Mouse (Mus musculus) urinary bladder, postnatal 4 days (tissue): ENCODE data around the gene Ank3.
A peak's percentile ranks its signal among the peaks of the same experiment; 100 is the strongest.

ENCODE experiments used
- DNase-seq, 2 experiments: peaks; one replicate each; pipeline ENCODE4 v3.0.0; 2021 to 2022; ENCODE audit warnings: low spot score in 2 of 2

Ank3 gene

GRCm38 (mm10) chr10:69662338-69662737 is 263.8 kb downstream of the Ank3 start:
- peak; percentile 51 to 74 for DNase-seq

GRCm38 (mm10) chr10:69667482-69667881 is 268.9 kb downstream of the Ank3 start:
- no peak for DNase-seq

GRCm38 (mm10) chr10:69670496-69670895 is 271.9 kb downstream of the Ank3 start:
- no peak for DNase-seq

- no peak for DNase-seq
Measured at GRCm38 (mm10) chr10:69670959-69671358, 272.4 kb downstream of the Ank3 start.

GRCm38 (mm10) chr10:69671505-69671904 is 272.9 kb downstream of the Ank3 start:
- no peak for DNase-seq

GRCm38 (mm10) chr10:69672545-69672944 is 274.0 kb downstream of the Ank3 start:
- no peak for DNase-seq

- no peak for DNase-seq
Measured at GRCm38 (mm10) chr10:69678230-69678629, 279.7 kb downstream of the Ank3 start.

GRCm38 (mm10) chr10:69686336-69686735 is 287.8 kb downstream of the Ank3 start:
- DNase-seq: no peak

GRCm38 (mm10) chr10:69689096-69689495 is 290.5 kb downstream of the Ank3 start:
- DNase-seq: no peak

GRCm38 (mm10) chr10:69690131-69690960 is 291.8 kb downstream of the Ank3 start:
- no peak for DNase-seq

- no peak for DNase-seq
Measured at GRCm38 (mm10) chr10:69690961-69691451, 292.4 kb downstream of the Ank3 start.

GRCm38 (mm10) chr10:69696019-69696418 is 297.4 kb downstream of the Ank3 start:
- DNase-seq: no peak

- DNase-seq: no peak
Measured at GRCm38 (mm10) chr10:69698699-69699098, 300.1 kb downstream of the Ank3 start.

GRCm38 (mm10) chr10:69701226-69701625 is 302.7 kb downstream of the Ank3 start:
- DNase-seq: no peak

GRCm38 (mm10) chr10:69705806-69706768 is 307.5 kb downstream of the Ank3 start:
- DNase-seq: no peak

- DNase-seq: no peak
Measured at GRCm38 (mm10) chr10:69706851-69707788, 308.5 kb downstream of the Ank3 start.

- DNase-seq: no peak
Measured at GRCm38 (mm10) chr10:69707844-69708550, 309.4 kb downstream of the Ank3 start.

GRCm38 (mm10) chr10:69709631-69710030 is 311.1 kb downstream of the Ank3 start:
- no peak for DNase-seq

GRCm38 (mm10) chr10:69710802-69711201 is 312.2 kb downstream of the Ank3 start:
- DNase-seq: no peak

- no peak for DNase-seq
Measured at GRCm38 (mm10) chr10:69716907-69717306, 318.3 kb downstream of the Ank3 start.

GRCm38 (mm10) chr10:69719421-69719820 is 320.8 kb downstream of the Ank3 start:
- no peak for DNase-seq
